Mouse (Mus musculus): ENCODE results near the gene Tbl3. TPM values are rescaled to one million over a fixed set of nuclear protein-coding genes. Genes with fewer than 3 reads are reported as not detected.

Gene Tbl3
- polyA plus RNA-seq (2017; shearing (Covaris generic)) = 60.9 TPM

GRCm38 (mm10) chr17:24706982-24707800 is at the start of gene Tbl3:
Gene Tbl3 (minus strand): TSS chr17:24707660.

DNA sequence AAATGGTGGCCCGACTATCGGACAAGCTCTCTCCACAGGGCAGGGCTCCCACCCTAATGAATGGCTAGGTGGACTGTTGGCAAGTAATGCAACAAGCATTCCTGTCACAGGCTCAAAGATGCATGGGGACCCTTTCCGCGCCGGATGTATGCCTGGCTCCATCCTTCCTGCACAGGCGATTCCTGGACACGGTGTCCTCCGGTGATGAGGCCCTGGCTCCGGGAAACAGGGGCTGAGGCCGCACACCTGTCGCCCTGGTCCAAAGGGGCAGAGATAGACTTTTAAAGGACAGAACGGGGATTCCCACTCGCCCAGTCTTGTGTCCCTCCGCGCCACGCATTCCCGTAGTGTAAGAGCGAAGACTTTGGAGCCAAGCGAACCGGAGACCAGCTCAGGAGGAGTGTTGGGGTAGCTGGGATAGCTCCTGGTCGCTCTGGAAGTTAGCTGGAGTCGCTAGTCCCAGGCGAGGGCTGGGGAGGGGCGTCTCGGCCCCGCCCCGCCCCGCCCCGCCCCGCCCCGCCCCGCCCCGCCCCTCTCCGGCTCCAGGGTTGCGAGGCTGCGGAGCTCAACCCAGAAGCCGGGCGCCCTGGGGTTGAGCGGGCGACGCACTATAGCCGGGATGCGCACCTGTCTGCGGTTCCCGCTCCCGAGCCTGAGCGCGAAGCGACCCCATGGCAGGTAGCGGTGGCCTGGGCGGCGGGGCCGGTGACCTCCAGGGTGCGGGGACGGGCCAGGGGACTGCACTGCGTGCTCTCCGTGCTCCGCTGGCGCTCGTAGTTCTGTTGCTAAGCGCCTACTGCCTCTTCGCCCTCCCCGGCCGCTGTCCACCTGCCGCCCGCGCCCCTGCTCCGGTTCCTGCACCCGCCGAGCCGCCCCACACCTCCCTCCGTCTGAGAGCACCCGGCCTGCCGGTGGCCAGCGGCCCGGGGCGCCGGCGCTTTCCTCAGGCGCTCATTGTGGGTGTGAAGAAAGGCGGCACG is 45.2 kb upstream of the Tbl3 start, which contains the start of gene Hs3st6:
Gene Hs3st6, plus strand, starts transcription at position 574 of the 980 bp plus-strand sequence.

GRCm38 (mm10) chr17:24736330-24737051 is 29.0 kb upstream of the Tbl3 start, which contains the start of gene Msrb1:
Gene Msrb1 (plus strand): TSS chr17:24736642.

DNA sequence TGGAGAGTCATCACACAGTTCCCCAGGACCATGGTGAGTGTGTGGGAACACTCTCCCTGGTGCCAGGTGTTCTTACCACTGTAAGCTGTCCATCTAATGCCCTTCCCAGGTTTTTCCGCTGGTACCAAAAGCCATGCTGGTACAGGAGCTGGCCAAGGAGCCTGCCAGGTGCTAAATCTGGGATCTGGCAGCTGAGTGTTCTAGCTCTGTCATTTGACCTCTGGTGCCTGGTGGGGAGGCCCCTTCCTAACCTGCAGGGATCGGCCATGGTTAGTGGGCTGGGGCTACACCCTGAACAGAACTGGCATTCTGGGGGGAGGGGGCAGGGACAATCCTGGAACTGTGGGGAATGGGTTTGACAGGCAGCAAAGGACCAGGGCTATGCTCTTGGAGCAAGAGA is 20.2 kb upstream of the Tbl3 start, which contains the start of gene Rpl3l:
Gene Rpl3l, plus strand, starts transcription at position 203 of the 400 bp plus-strand sequence.

DNA sequence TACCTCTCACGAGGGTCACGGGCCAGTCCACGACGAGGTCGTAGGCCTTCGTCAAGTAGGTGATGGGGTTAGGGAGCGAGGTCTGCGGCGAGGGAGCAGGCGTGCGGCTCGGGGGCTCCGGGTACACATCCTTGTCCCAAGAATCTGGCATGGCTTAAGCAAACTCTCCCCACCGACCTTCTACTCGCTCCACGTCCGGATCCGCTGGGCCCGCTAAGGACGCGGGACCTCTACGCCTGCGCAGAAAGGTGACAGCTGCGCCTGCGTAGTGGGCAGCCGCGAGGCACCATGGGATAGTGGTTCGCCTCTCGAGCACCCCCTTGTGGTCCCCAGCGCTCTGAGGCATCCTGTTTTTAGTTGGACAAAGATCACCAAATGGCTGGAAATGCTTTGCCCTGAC is 16.7 kb upstream of the Tbl3 start, which contains the start of gene Ndufb10:
Gene Ndufb10, minus strand, starts transcription at position 295 of the 400 bp plus-strand sequence.

DNA sequence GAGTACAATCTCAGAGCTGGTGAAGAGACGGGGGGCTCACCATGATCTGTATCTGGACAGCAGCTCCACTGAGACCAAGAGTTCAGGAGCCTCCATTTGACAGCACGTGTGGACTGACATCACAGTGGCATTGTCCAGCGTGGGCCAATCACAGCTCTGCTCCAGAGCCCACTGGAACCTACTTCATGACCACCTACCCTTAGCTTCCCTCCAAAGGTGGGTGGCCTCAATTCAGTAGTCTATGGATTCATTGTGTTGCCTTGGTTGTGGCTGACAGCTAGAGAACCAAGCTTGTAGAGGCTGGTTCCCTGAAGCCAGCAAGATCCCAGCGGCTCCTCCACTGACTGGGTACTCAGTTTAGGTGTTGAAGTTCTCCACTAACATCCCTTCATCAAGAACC is 10.5 kb upstream of the Tbl3 start, which contains the start of the genes Rnf151 and Rps2:
Gene Rnf151, minus strand, starts transcription at position 121 of the 400 bp plus-strand sequence.
Gene Rps2, plus strand, starts transcription at position 174 of the 400 bp plus-strand sequence.

GRCm38 (mm10) chr17:24696011-24696697 is 11.3 kb downstream of the Tbl3 start, which contains the start of the genes Gfer and Noxo1:
Gene Gfer (minus strand): TSS chr17:24696156.
Gene Noxo1 (plus strand): TSS chr17:24696234.

GRCm38 (mm10) chr17:24689251-24690081 is 18.0 kb downstream of the Tbl3 start, which contains the start of gene Syngr3:
Gene Syngr3 (minus strand): TSS chr17:24689955.

DNA sequence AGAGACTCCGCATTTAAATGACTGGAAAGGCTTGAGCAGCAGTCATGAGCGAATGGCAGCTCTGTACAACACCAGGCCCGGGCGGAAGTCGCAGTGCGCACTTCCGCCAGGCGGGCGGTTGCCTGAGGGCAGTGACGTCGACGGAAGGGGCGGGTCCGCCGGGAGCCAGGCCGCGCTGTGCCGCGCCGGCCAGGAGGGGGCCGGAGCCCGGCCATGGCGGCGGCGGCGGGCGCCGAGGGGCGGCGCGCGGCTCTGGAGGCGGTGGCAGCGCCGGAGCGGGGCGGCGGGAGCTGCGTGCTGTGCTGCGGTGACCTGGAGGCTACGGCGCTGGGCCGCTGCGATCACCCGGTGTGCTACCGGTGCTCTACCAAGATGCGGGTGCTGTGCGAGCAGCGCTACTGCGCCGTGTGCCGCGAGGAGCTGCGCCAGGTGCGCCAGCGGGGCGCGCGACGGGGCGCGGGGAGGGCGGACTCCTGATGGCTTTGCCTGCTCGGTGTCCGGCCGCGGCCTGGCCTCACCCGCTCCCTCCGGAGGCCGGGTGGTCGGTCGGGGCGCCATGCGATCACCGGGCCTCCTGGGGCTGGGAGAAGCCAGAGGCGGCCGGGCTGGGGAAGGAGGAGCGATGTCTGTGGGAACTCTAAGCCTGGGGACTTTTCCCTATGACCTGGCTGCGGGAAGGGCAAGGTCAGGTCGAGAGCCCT is 37.8 kb downstream of the Tbl3 start, which contains the start of gene Zfp598:
Gene Zfp598, plus strand, starts transcription at position 143 of the 701 bp plus-strand sequence.

GRCm38 (mm10) chr17:24658017-24658758 is 49.3 kb downstream of the Tbl3 start, which contains the start of gene Npw:
Gene Npw (minus strand): TSS chr17:24658457.

DNA sequence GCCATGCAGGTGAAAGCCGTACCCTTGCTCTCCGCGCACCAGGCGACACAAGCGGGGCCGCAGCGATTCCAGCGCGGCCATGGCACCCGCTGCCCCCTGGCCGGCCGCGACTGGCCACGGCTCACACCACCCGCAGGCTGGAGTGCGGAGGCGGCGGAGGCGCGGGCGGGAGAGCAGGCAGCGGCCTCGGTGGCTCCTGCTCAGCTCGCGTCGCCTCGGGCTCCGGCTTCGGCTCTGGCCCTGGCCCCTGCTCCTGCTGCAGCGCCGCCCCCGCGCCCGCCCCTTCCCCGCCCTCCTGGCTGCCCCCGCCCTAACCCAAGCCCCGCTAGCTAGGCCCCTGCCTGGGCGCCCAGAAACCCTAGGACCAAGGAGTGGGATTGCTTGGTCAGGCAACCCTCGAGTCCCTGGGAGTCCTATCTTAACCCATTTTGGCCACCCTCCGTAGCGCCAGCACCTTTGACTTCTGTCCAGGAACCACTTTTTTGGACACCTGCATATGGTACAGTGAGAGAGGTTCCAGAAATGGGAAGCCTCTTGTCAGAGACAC is 57.3 kb downstream of the Tbl3 start, which contains the start of gene Slc9a3r2:
Gene Slc9a3r2, minus strand, starts transcription at position 258 of the 547 bp plus-strand sequence.

Other genes with a start within 250 kb of the Tbl3 start
- 70.7 TPM for gene E4f1, start 237.3 kb downstream of the Tbl3 start, polyA plus RNA-seq (2017; shearing (Covaris generic))
- 3.8 TPM for gene Pgp, start 237.3 kb downstream of the Tbl3 start, polyA plus RNA-seq (2017; shearing (Covaris generic))
- not detected for gene Bricd5, start 233.8 kb downstream of the Tbl3 start, polyA plus RNA-seq (2017; shearing (Covaris generic))
- gene Mlst8, start 228.6 kb downstream of the Tbl3 start, polyA plus RNA-seq (2017; shearing (Covaris generic)) = 28.4 TPM
- gene Caskin1, start 219.1 kb downstream of the Tbl3 start, polyA plus RNA-seq (2017; shearing (Covaris generic)) = 0.11 TPM
- gene Traf7, start 179.7 kb downstream of the Tbl3 start, polyA plus RNA-seq (2017; shearing (Covaris generic)) = 97.6 TPM
- gene Rab26, start 173.4 kb downstream of the Tbl3 start, polyA plus RNA-seq (2017; shearing (Covaris generic)) = 6.5 TPM
- 17.8 TPM for gene Pkd1, start 157.8 kb downstream of the Tbl3 start, polyA plus RNA-seq (2017; shearing (Covaris generic))
- 48.8 TPM for gene Tsc2, start 75.0 kb downstream of the Tbl3 start, polyA plus RNA-seq (2017; shearing (Covaris generic))
- gene Nthl1, start 75.0 kb downstream of the Tbl3 start, polyA plus RNA-seq (2017; shearing (Covaris generic)) = 6.0 TPM
- not detected for gene Slc9a3r2, start 57.3 kb downstream of the Tbl3 start, polyA plus RNA-seq (2017; shearing (Covaris generic))
- not detected for gene Npw, start 49.2 kb downstream of the Tbl3 start, polyA plus RNA-seq (2017; shearing (Covaris generic))
- 2.3 TPM for gene Zfp598, start 38.0 kb downstream of the Tbl3 start, polyA plus RNA-seq (2017; shearing (Covaris generic))
- 0.88 TPM for gene Syngr3, start 17.7 kb downstream of the Tbl3 start, polyA plus RNA-seq (2017; shearing (Covaris generic))
- 7.8 TPM for gene Gfer, start 11.5 kb downstream of the Tbl3 start, polyA plus RNA-seq (2017; shearing (Covaris generic))
- gene Noxo1, start 11.4 kb downstream of the Tbl3 start, polyA plus RNA-seq (2017; shearing (Covaris generic)) = 1.4 TPM
- gene Rnf151, start 10.4 kb upstream of the Tbl3 start, polyA plus RNA-seq (2017; shearing (Covaris generic)) = not detected
- 789 TPM for gene Rps2, start 10.5 kb upstream of the Tbl3 start, polyA plus RNA-seq (2017; shearing (Covaris generic))
- gene Ndufb10, start 16.8 kb upstream of the Tbl3 start, polyA plus RNA-seq (2017; shearing (Covaris generic)) = 222 TPM
- not detected for gene Rpl3l, start 20.2 kb upstream of the Tbl3 start, polyA plus RNA-seq (2017; shearing (Covaris generic))
- gene Msrb1, start 29.0 kb upstream of the Tbl3 start, polyA plus RNA-seq (2017; shearing (Covaris generic)) = 16.1 TPM
- not detected for gene Hs3st6, start 45.3 kb upstream of the Tbl3 start, polyA plus RNA-seq (2017; shearing (Covaris generic))
- not detected for gene Meiob, start 96.6 kb upstream of the Tbl3 start, polyA plus RNA-seq (2017; shearing (Covaris generic))
- gene Hagh, start 132.5 kb upstream of the Tbl3 start, polyA plus RNA-seq (2017; shearing (Covaris generic)) = 43.5 TPM
- 2.6 TPM for gene Fahd1, start 142.7 kb upstream of the Tbl3 start, polyA plus RNA-seq (2017; shearing (Covaris generic))
- gene Igfals, start 158.3 kb upstream of the Tbl3 start, polyA plus RNA-seq (2017; shearing (Covaris generic)) = not detected
- gene Nubp2, start 178.7 kb upstream of the Tbl3 start, polyA plus RNA-seq (2017; shearing (Covaris generic)) = 111 TPM
- gene Spsb3, start 179.0 kb upstream of the Tbl3 start, polyA plus RNA-seq (2017; shearing (Covaris generic)) = 58.7 TPM
- 53.5 TPM for gene Eme2, start 187.4 kb upstream of the Tbl3 start, polyA plus RNA-seq (2017; shearing (Covaris generic))
- 46.4 TPM for gene Mrps34, start 187.5 kb upstream of the Tbl3 start, polyA plus RNA-seq (2017; shearing (Covaris generic))
- 67.3 TPM for gene Nme3, start 188.8 kb upstream of the Tbl3 start, polyA plus RNA-seq (2017; shearing (Covaris generic))
- 60.4 TPM for gene Mapk8ip3, start 229.3 kb upstream of the Tbl3 start, polyA plus RNA-seq (2017; shearing (Covaris generic))

Measured in activated CD4-positive, CD25-positive, alpha-beta regulatory T cell, adult 9 weeks (primary cell).